Mouse (Mus musculus) CD4-positive helper T cell, adult 2 months (primary cell): ENCODE measurements around the gene Abca14.
"Not testable (repeated sequence)": the region's sequence is repeated elsewhere in the genome, so short reads cannot be mapped to it uniquely, and the experiment has no call there.

Experiments used
- DNase-seq: peaks from one replicate; pipeline ENCODE4 v3.0.0-alpha.2; 2012; ENCODE audit warnings: low read depth, missing footprints, low spot score

The Abca14 gene

GRCm38 (mm10) chr7:120201771-120202170 is 2.0 kb upstream of the Abca14 start, which contains the start of gene Crym:
Crym (minus strand) TSS chr7:120202111.
- DNase-seq: no peak

- DNase-seq: no peak
Observed at GRCm38 (mm10) chr7:120205989-120206388, 2.2 kb downstream of the Abca14 start.

GRCm38 (mm10) chr7:120228541-120228940 is 24.8 kb downstream of the Abca14 start:
- no peak for DNase-seq

- DNase-seq: no peak
Observed at GRCm38 (mm10) chr7:120241092-120241491, 37.3 kb downstream of the Abca14 start.

- DNase-seq: no peak
Observed at GRCm38 (mm10) chr7:120271135-120271991, 67.6 kb downstream of the Abca14 start.

GRCm38 (mm10) chr7:120272110-120272509 is 68.3 kb downstream of the Abca14 start:
- no peak for DNase-seq

- no peak for DNase-seq
Observed at GRCm38 (mm10) chr7:120285286-120285685, 81.5 kb downstream of the Abca14 start.

- DNase-seq: no peak
Observed at GRCm38 (mm10) chr7:120316086-120316485, 112.3 kb downstream of the Abca14 start.

GRCm38 (mm10) chr7:120322963-120323362 is 119.2 kb downstream of the Abca14 start:
- no peak for DNase-seq

GRCm38 (mm10) chr7:120325911-120326310 is 122.2 kb downstream of the Abca14 start:
- not testable (repeated sequence) for DNase-seq

- DNase-seq: no peak
Observed at GRCm38 (mm10) chr7:120327220-120328073, 123.7 kb downstream of the Abca14 start.

- DNase-seq: no peak
Observed at GRCm38 (mm10) chr7:120328087-120328793, 124.5 kb downstream of the Abca14 start, which contains the start of gene Abca15. Abca15 (plus strand) TSS chr7:120328670.

- no peak for DNase-seq
Observed at GRCm38 (mm10) chr7:120361159-120361558, 157.4 kb downstream of the Abca14 start.
